Mouse (Mus musculus) pancreas, adult 10 weeks (tissue): ENCODE results near the gene Omp. TPM values are rescaled to one million over a fixed set of nuclear protein-coding genes. Genes with fewer than 3 reads are reported as not detected.

Source experiments
- polyA plus RNA-seq: library from polyadenylated mRNA; stranded (reverse); fragments of 350-450 nt; fragmentation: Illumina TruSeq; extraction: RNeasy Lipid Tissue Mini Kit (QIAGEN cat#74804); gene quantifications from one replicate; pipeline ENCODE4 v1.2.3, GENCODE M21; 2015; ENCODE audit warnings: low read depth, low replicate concordance; ENCODE audit not compliant: insufficient read depth

Omp gene
- polyA plus RNA-seq: not detected

DNA sequence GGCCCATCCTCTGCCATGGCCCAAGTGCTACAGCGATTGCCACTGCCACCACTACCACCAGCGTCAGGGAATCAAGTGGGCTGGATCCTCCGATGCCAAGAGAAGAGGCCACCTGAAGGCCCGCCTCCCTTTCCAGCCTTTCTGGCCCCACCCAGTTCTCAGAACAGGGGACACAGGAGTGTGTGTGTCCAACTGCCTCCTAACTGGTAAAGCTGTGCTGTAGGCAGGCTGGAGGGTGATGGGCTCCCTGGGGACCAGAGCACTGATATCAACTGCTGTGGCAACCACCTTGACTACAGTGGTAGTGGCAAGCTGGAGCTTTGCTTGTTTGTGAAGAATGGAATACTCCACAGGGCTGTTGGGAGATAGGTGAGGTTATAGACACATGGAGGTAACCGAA lies at the start of gene Omp:
Omp (minus strand) TSS at position 101 of the 400 bp plus-strand sequence.

DNA sequence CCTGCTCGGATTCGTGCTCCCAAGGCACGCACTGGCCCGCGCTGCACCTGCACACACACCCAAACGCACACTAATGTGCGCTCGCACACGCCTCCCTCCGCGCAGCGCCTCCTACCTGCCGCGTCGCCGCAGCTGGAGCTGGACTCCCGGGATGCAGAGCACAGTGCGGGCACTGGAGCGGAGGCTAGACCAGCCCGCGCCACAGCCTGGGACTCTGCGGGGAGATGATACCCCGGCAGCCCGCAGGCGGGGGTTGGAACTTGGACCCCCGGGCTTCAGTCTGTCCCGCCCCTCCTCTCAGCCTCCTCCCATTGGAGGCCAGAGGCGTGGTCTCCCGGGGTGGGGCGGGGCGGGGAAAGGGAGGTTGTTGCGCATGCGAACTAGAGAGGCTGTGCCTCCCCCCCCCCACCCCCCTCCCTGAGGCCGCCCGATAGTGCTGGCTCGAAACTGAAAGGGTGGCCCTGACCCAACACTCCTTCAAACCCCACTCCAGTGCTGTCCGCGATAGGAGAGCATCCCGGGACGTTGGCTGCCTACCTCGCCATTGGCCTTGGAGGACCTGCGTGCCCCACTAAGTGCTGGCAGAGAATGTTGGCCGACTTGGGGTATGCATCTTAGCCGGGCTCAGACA lies 32.7 kb upstream of the Omp start, which contains the start of gene Capn5:
Capn5 (minus strand) TSS at position 346 of the 631 bp plus-strand sequence.

DNA sequence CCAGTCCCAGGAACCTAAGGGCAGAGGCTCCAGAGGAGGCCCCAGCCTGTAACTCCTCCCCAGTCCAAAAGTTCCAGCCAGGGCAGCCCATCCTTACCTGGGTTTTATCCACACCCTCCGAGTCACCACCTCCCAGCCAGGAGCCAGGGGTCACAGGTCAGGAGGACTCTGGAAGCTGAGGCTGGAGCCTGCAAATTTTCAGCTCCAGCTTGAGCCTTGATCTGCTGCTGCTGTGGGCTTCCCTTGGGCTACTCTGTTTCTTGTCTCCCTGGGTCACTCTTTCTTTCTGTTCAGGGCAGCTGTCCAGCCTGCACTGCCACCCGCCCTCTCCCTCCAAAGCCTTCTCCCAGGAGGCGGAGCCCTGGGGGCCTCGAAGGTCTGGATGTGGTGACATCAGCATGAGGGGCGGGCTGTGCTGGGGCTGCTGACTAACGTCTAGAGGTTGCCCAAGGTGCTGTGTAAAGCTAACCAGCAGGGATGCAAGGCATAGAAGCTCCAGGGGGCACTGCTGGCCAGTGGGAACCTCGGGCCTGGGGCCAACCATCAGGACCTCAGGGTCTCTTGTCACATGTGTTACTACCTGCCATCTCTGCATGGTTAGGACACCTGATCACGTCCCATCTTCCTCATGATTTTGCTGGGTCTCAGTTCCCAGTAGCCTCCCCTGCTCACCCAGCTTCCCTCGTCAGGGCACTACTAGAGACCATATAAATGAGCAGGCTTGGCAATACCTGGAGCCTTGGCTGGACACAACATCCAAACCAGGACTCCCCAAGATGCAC lies 25.9 kb downstream of the Omp start, which contains the start of gene Myo7a:
Myo7a (minus strand) TSS at position 346 of the 782 bp plus-strand sequence.

Other genes starting within 250 kb of the Omp start
- gene Gdpd4, start 225.5 kb downstream of the Omp start, polyA plus RNA-seq: not detected
- 4.2 TPM for gene Myo7a, start 26.0 kb downstream of the Omp start, polyA plus RNA-seq
- gene Capn5, start 32.8 kb upstream of the Omp start, polyA plus RNA-seq: 2.3 TPM
- not detected for gene B3gnt6, start 54.0 kb upstream of the Omp start, polyA plus RNA-seq
- gene Acer3, start 175.7 kb upstream of the Omp start, polyA plus RNA-seq: 5.7 TPM
- 2.0 TPM for gene Tsku, start 215.8 kb upstream of the Omp start, polyA plus RNA-seq